Mouse (Mus musculus): Measurements from ENCODE around the gene Tnxb. TPM values are rescaled to one million over a fixed set of nuclear protein-coding genes. Genes with fewer than 3 reads are reported as not detected.

Gene Tnxb
- polyA plus RNA-seq, 1 experiment from 2014 or later: 0.01 TPM

DNA sequence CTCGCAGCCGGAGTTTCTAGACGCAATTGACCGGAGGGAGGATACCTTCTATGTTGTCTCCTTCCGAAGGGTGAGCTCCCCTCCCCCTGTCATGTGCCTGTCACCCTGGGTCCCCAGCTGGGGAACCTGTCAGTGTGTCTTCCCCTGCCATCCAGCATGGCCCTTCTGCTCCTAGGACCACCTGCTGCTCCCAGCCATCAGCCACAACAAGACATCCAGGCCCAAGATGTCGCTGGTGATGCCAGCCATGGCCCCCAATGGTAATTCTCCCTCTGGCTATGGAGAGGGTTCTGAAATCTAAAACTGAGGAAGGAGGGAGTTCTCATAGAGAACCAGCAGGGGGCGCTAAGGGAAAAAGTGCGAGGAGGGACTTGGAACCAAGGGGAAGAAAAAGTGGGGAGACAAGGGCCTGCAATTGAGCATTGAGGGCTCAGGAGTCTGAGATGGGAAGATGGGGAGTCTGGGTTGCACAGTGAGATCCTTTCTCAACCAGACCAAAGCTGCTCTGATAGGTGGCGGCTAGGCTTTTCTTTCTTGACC lies 16.5 kb upstream of the Tnxb start:
- Histone ChIP-seq H3K27ac (no peak overlapping the region), H3K27me3 (0 out of 2 replicates have a peak, but pooled peaks cover 2% of the 10 kb centered on the region), H3K4me1 (no peaks in the 10 kb centered on the region; the same call in 1 of the 2 replicates), H3K4me2 (replicated peaks) (no peak overlapping the region), H3K9me3 (no peaks in the 10 kb centered on the region), H3K36me3 (peaks cover 55% of the 10 kb centered on the region), H3K9ac (no peak overlapping the region), H3K4me3 (no peak overlapping the region)
- ATAC-seq (ENCODE audit: insufficient number of reproducible peaks, insufficient read depth, low FRiP score, low TSS enrichment): no peak
- 67% methylated on average over 9 of the region's 9 CpGs for WGBS

DNA sequence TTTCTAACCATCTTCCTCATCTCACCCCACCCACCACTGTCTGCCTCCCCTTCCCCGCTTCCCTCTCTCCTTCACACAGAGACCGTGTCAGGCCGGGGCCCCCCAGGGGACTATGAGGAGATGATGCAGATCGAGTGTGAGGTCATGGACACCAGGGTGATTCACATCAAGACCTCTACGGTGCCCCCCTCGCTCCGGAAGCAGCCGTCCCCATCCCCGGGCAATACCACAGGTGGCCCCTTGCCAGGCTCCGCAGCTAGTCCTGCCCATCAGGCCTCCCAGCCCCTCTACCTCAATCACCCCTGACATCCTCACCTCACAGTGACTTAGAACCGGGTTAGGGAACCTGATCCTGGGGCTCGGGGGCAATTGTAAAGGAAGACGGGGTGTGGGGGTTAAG lies 15.9 kb upstream of the Tnxb start:
- Histone ChIP-seq H3K36me3 (peaks cover 49% of the 10 kb centered on the region), H3K9me3 (no peaks in the 10 kb centered on the region), H3K4me2 (replicated peaks) (no peak overlapping the region), H3K9ac (0 out of 2 replicates have a peak overlapping the region, but pooled peaks have one; percentile 1), H3K4me1 (no peaks in the 10 kb centered on the region), H3K27me3 (peaks cover 8% of the 10 kb centered on the region; the same call in 1 of the 2 replicates), H3K27ac (no peak overlapping the region), H3K4me3 (no peak overlapping the region)
- ATAC-seq (ENCODE audit: insufficient number of reproducible peaks, insufficient read depth, low FRiP score, low TSS enrichment): no peak
- 93% methylated on average over 13 of the region's 13 CpGs for WGBS

DNA sequence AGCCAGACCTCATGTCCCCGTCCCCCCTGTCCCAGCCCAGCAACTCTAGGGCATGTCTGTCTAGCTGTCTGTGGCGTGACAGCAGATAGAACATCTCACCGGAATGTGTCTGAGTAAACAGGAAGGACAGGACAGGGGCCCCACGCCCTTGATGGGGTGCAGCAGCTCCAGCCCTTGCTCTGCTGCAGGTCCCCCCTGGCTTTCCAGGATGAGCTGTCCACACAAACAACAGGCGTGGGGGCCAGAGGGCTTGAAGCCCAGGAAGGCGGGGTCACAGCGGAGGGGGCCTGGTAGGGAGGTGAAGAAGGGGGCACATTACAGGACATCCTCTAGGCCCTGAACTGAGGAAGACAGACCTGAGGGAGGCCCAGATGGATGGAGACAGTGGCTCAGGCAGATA lies 15.2 kb upstream of the Tnxb start:
- Histone ChIP-seq H3K4me1 (no peaks in the 10 kb centered on the region), H3K27ac (no peak overlapping the region), H3K4me2 (replicated peaks) (no peak overlapping the region), H3K27me3 (peaks cover 16% of the 10 kb centered on the region), H3K9ac (no peak overlapping the region), H3K9me3 (no peaks in the 10 kb centered on the region), H3K4me3 (no peak overlapping the region), H3K36me3 (peaks cover 42% of the 10 kb centered on the region)
- ATAC-seq (ENCODE audit: insufficient number of reproducible peaks, insufficient read depth, low FRiP score, low TSS enrichment): no peak
- 83% methylated on average over 7 of the region's 7 CpGs for WGBS

GRCm38 (mm10) chr17:34655581-34655991 lies 14.7 kb upstream of the Tnxb start:
- no peaks in the 10 kb centered on the region for H3K9me3 ChIP-seq
- H3K4me1 ChIP-seq: no peaks in the 10 kb centered on the region
- no peak overlapping the region for H3K9ac ChIP-seq
- H3K4me3 ChIP-seq: no peak overlapping the region
- H3K27me3 ChIP-seq: peaks cover 20% of the 10 kb centered on the region
- H3K36me3 ChIP-seq: peaks cover 37% of the 10 kb centered on the region
- H3K4me2 ChIP-seq (replicated peaks): no peak overlapping the region
- H3K27ac ChIP-seq: no peak overlapping the region
- WGBS: 76% methylated on average over 4 of the region's 4 CpGs
- no peak for ATAC-seq (ENCODE audit: insufficient number of reproducible peaks, insufficient read depth, low FRiP score, low TSS enrichment)

DNA sequence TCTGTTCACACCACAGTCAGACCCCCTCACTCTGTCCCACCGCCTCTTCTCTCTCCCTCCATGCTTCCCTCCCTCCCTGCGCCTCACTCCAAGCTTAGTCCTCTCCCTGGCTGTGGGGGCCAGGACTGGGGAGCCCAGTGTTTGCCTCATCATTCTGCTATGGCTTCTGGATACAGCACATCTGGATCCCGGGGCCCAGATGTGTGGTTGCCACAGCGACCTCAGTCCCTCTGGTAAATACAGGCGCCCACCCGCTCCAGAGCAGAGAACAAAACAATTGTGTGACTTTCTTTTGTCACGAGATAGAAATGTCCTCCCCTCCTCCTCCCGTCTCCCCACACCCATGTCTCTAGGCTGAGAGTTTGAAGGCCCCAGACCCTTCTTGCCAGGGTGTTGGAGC lies 13.7 kb upstream of the Tnxb start:
- no peak overlapping the region for H3K9ac ChIP-seq
- peaks cover 31% of the 10 kb centered on the region for H3K27me3 ChIP-seq
- H3K4me1 ChIP-seq: 0 out of 2 replicates have a peak, but pooled peaks cover 7% of the 10 kb centered on the region
- no peak overlapping the region for H3K4me2 ChIP-seq (replicated peaks)
- H3K9me3 ChIP-seq: no peaks in the 10 kb centered on the region
- peaks cover 27% of the 10 kb centered on the region for H3K36me3 ChIP-seq
- no peak overlapping the region for H3K4me3 ChIP-seq
- H3K27ac ChIP-seq: no peak overlapping the region
- no peak for ATAC-seq (ENCODE audit: insufficient number of reproducible peaks, insufficient read depth, low FRiP score, low TSS enrichment)
- 63% methylated on average over 8 of the region's 8 CpGs for WGBS

DNA sequence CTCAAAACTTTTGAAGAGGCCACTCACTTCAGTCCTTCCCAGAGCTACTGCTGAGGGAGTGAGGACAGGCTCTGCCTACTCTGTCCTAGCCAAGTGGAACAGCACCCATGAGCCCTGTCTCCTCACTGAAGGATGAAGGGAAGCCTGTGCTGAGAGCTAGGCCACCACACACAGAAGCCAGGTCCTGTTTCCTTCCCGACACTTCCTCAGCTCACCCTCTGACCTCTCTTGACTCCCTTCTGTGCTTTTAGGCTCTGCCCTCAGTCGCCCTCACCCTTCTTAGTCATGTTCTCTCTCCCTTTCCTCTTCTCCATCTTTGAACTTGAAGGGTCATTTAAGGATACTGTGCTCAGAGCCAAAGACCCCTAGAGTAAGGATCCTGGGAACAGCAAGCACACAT lies 13.1 kb upstream of the Tnxb start:
- whole genome bisulfite sequencing: 21% methylated on average over 2 of the region's 2 CpGs
- H3K27ac ChIP-seq: no peak overlapping the region
- H3K9ac ChIP-seq: no peak overlapping the region
- H3K36me3 ChIP-seq: peaks cover 20% of the 10 kb centered on the region
- no peak overlapping the region for H3K4me3 ChIP-seq
- H3K9me3 ChIP-seq: no peaks in the 10 kb centered on the region
- H3K4me2 ChIP-seq (replicated peaks): no peak overlapping the region
- H3K4me1 ChIP-seq: 0 out of 2 replicates have a peak, but pooled peaks cover 7% of the 10 kb centered on the region
- no peak for ATAC-seq (ENCODE audit: insufficient number of reproducible peaks, insufficient read depth, low FRiP score, low TSS enrichment)
- peaks cover 31% of the 10 kb centered on the region for H3K27me3 ChIP-seq

GRCm38 (mm10) chr17:34658145-34658544 lies 12.2 kb upstream of the Tnxb start:
- Histone ChIP-seq H3K9ac (no peak overlapping the region), H3K27me3 (peaks cover 36% of the 10 kb centered on the region), H3K4me3 (no peak overlapping the region), H3K9me3 (no peaks in the 10 kb centered on the region), H3K27ac (no peak overlapping the region), H3K36me3 (peaks cover 12% of the 10 kb centered on the region), H3K4me1 (0 out of 2 replicates have a peak, but pooled peaks cover 7% of the 10 kb centered on the region), H3K4me2 (replicated peaks) (no peak overlapping the region)
- ATAC-seq (ENCODE audit: insufficient number of reproducible peaks, insufficient read depth, low FRiP score, low TSS enrichment): no peak
- 83% methylated on average over 2 of the region's 2 CpGs for WGBS

GRCm38 (mm10) chr17:34658591-34658990 lies 11.7 kb upstream of the Tnxb start:
- H3K4me2 ChIP-seq (replicated peaks): no peak overlapping the region
- ATAC-seq (ENCODE audit: insufficient number of reproducible peaks, insufficient read depth, low FRiP score, low TSS enrichment): no peak
- H3K9me3 ChIP-seq: no peaks in the 10 kb centered on the region
- WGBS: 79% methylated on average over 3 of the region's 3 CpGs
- no peak overlapping the region for H3K27ac ChIP-seq
- peaks cover 37% of the 10 kb centered on the region for H3K27me3 ChIP-seq
- H3K9ac ChIP-seq: no peak overlapping the region
- H3K36me3 ChIP-seq: peaks cover 8% of the 10 kb centered on the region
- H3K4me1 ChIP-seq: 0 out of 2 replicates have a peak, but pooled peaks cover 7% of the 10 kb centered on the region
- H3K4me3 ChIP-seq: no peak overlapping the region

GRCm38 (mm10) chr17:34659181-34659896 lies 11.0 kb upstream of the Tnxb start:
- no peaks in the 10 kb centered on the region for H3K9me3 ChIP-seq
- H3K4me1 ChIP-seq: 0 out of 2 replicates have a peak, but pooled peaks cover 7% of the 10 kb centered on the region
- peaks cover 37% of the 10 kb centered on the region for H3K27me3 ChIP-seq
- H3K36me3 ChIP-seq: peaks cover 3% of the 10 kb centered on the region
- no peak overlapping the region for H3K4me2 ChIP-seq (replicated peaks)
- no peak overlapping the region for H3K9ac ChIP-seq
- H3K4me3 ChIP-seq: no peak overlapping the region
- H3K27ac ChIP-seq: no peak overlapping the region
- ATAC-seq (ENCODE audit: insufficient number of reproducible peaks, insufficient read depth, low FRiP score, low TSS enrichment): 0 out of 2 replicates have a peak, but pooled peaks have one; percentile 1
- 68% methylated on average over 12 of the region's 12 CpGs for WGBS

DNA sequence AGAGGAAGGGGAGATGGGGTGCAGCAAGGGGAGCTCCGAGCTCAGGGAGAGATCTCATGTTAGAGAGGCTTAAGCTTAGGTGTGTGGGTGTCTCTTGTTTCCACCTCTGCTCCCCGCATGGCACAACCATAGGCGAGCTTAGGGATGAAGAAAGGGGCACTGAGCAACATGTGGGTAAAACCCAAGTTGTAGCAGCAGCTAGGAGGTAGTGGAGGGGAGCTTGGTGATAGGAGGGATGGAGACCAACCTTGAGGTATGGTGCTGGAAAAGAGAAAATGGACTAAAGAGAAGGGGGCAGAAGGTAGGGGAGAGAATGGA lies 10.5 kb upstream of the Tnxb start:
- Histone ChIP-seq H3K27me3 (peaks cover 37% of the 10 kb centered on the region), H3K4me2 (replicated peaks) (no peak overlapping the region), H3K9me3 (no peaks in the 10 kb centered on the region), H3K36me3 (no peaks in the 10 kb centered on the region; the same call in 1 of the 2 replicates), H3K4me1 (0 out of 2 replicates have a peak, but pooled peaks cover 7% of the 10 kb centered on the region), H3K4me3 (no peak overlapping the region), H3K27ac (no peak overlapping the region), H3K9ac (no peak overlapping the region)
- WGBS: 64% methylated on average over 3 of the region's 3 CpGs
- ATAC-seq (ENCODE audit: insufficient number of reproducible peaks, insufficient read depth, low FRiP score, low TSS enrichment): no peak

DNA sequence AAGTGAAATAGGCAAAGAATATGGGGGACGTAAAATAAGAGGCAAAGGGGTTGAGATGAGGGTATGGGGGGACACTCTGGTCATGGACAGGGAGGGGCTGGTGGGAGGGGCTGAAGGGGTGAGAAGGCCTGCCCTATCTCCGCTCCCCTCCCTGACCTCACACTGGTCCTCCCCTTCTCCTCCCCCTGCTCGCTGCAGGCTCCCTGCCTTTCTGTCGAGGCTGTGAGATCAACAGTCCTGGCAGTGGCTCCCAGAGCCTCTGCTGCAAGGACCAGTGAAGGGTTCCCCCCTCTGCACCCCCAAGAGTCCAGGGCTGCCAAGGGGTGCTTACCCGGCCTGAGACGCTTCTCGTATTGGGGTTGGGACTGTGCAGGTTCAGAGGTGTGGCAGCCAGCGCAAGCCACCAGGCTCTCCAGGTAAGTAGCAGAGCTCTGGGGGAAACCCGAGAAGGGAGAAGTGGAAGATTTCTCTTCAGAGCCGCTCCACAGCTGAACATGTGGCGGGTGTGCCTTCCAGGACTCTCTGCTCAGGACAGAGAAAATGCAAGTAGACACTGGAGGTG lies 10.0 kb upstream of the Tnxb start:
- 31% methylated on average over 11 of the region's 11 CpGs for WGBS
- H3K9me3 ChIP-seq: no peaks in the 10 kb centered on the region
- H3K4me1 ChIP-seq: 0 out of 2 replicates have a peak, but pooled peaks cover 7% of the 10 kb centered on the region
- no peak overlapping the region for H3K9ac ChIP-seq
- no peaks in the 10 kb centered on the region for H3K36me3 ChIP-seq
- no peak for ATAC-seq (ENCODE audit: insufficient number of reproducible peaks, insufficient read depth, low FRiP score, low TSS enrichment)
- H3K27ac ChIP-seq: no peak overlapping the region
- no peak overlapping the region for H3K4me2 ChIP-seq (replicated peaks)
- no peak overlapping the region for H3K4me3 ChIP-seq
- peaks cover 37% of the 10 kb centered on the region for H3K27me3 ChIP-seq

- Histone ChIP-seq H3K36me3 (no peaks in the 10 kb centered on the region), H3K9me3 (no peaks in the 10 kb centered on the region), H3K4me1 (0 out of 2 replicates have a peak, but pooled peaks cover 7% of the 10 kb centered on the region), H3K4me3 (no peak overlapping the region; the same call in 1 of the 2 replicates), H3K9ac (no peak overlapping the region; the same call in 1 of the 2 replicates), H3K27ac (no peak overlapping the region), H3K4me2 (replicated peaks) (peak overlapping the region; percentile 36), H3K27me3 (peaks cover 37% of the 10 kb centered on the region)
- WGBS: 11% methylated on average over 19 of the region's 19 CpGs
- ATAC-seq (ENCODE audit: insufficient number of reproducible peaks, insufficient read depth, low FRiP score, low TSS enrichment): no peak
These were observed 9.2 kb upstream of the Tnxb start for GRCm38 (mm10) chr17:34661121-34661591.

Measured in embryonic facial prominence, embryonic 12.5 days (tissue).